Mouse (Mus musculus): ENCODE data around the gene Gpsm2. TPM values are rescaled to one million over a fixed set of nuclear protein-coding genes. Genes with fewer than 3 reads are reported as not detected.
"Not testable (repeated sequence)": the region's sequence is repeated elsewhere in the genome, so short reads cannot be mapped to it uniquely, and the experiment has no call there.

Gpsm2 gene
- polyA plus RNA-seq, 1 experiment from 2014 or later = 43.8 TPM

- peak; percentile 98 for ATAC-seq (ENCODE audit: low read depth)
- H3K27me3 ChIP-seq (ENCODE audit: control insufficient read depth, insufficient read depth, low read depth, low read length) = no peaks in the 10 kb centered on the region
- peak within 1 kb of the TSS; percentile 98 for H3K9ac ChIP-seq (ENCODE audit: low read length)
- peak within 1 kb of the TSS; percentile 93 for H3K4me3 ChIP-seq (ENCODE audit: low read length)
- peaks cover 12% of the 10 kb centered on the region for H3K4me1 ChIP-seq (replicated peaks; ENCODE audit: control insufficient read depth, insufficient read depth, low read length)
- H3K9me3 ChIP-seq (ENCODE audit: control insufficient read depth, low read length) = no peaks in the 10 kb centered on the region
- H3K36me3 ChIP-seq (ENCODE audit: control insufficient read depth, insufficient read depth, low read length) = no peaks in the 10 kb centered on the region
- H3K4me2 ChIP-seq (ENCODE audit: low read depth, low read length) = peak within 1 kb of the TSS; percentile 82
- WGBS = under 1% methylated on average over 56 of the region's 57 CpGs
- H3K27ac ChIP-seq (ENCODE audit: low read length) = peak within 1 kb of the TSS; percentile 86
Measured at GRCm38 (mm10) chr3:108653710-108654379, 68.3 kb downstream of the Gpsm2 start, which contains the start of gene Clcc1. Gene Clcc1 (plus strand): TSS chr3:108653913.

- H3K9ac ChIP-seq (ENCODE audit: low read length) = no peak overlapping the region; the same call in 1 of the 2 replicates
- WGBS = 16% methylated on average over 9 of the region's 9 CpGs
- peak overlapping the region; percentile 29 for H3K4me3 ChIP-seq (ENCODE audit: low read length)
- H3K9me3 ChIP-seq (ENCODE audit: control insufficient read depth, low read length) = no peaks in the 10 kb centered on the region
- peaks cover 12% of the 10 kb centered on the region for H3K4me1 ChIP-seq (replicated peaks; ENCODE audit: control insufficient read depth, insufficient read depth, low read length)
- peak overlapping the region; percentile 53 for H3K4me2 ChIP-seq (ENCODE audit: low read depth, low read length)
- no peaks in the 10 kb centered on the region for H3K36me3 ChIP-seq (ENCODE audit: control insufficient read depth, insufficient read depth, low read length)
- no peaks in the 10 kb centered on the region for H3K27me3 ChIP-seq (ENCODE audit: control insufficient read depth, insufficient read depth, low read depth, low read length)
- no peak overlapping the region for H3K27ac ChIP-seq (ENCODE audit: low read length)
- no peak for ATAC-seq (ENCODE audit: low read depth)
Measured at GRCm38 (mm10) chr3:108652866-108653642, 69.1 kb downstream of the Gpsm2 start.

DNA sequence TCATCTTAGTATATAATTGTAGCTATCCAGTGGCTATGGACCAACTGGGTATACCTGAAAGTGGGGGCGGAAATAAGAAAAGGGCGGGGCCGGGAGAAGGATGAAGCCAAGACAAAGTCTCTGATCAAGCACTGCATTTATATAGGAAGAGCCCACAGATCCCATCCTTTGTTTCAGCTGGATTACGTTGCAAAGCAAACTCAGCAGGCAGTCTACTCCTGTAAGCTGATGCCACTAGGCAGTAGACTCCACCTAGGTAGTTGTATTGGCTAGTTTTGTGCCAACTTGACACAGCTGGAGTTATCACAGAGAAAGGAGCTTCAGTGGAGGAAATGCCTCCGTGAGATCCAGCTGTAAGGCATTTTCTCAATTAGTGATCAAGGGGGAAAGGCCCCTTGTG is 74.4 kb downstream of the Gpsm2 start:
- not testable (repeated sequence) for H3K9ac ChIP-seq (ENCODE audit: low read length); H3K4me2 ChIP-seq (ENCODE audit: low read depth, low read length); H3K4me1 ChIP-seq (replicated peaks; ENCODE audit: control insufficient read depth, insufficient read depth, low read length); H3K27ac ChIP-seq (ENCODE audit: low read length); H3K27me3 ChIP-seq (ENCODE audit: control insufficient read depth, insufficient read depth, low read depth, low read length); ATAC-seq (ENCODE audit: low read depth); H3K9me3 ChIP-seq (ENCODE audit: control insufficient read depth, low read length); H3K36me3 ChIP-seq (ENCODE audit: control insufficient read depth, insufficient read depth, low read length); H3K4me3 ChIP-seq (ENCODE audit: low read length)
- 49% methylated on average over 5 of the region's 5 CpGs for WGBS

DNA sequence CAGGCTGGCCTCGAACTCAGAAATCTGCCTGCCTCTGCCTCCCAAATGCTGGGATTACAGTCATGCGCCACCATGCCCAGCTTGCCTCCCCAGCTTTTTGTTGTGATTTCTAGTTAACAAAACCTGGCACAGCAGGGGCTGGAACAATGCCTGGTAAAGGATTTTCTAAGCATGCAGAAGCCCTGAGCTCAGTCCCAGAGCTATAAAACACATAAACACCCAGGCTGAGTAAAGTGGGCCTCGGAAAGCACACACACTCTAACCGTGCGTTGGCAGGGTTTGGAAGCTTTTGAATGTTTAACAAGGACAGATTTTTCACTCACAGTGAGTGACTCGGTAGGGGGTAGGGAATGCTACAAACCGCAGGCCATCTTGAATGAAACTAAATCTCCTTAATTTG is 76.1 kb downstream of the Gpsm2 start:
- 59% methylated on average over 7 of the region's 7 CpGs for WGBS
- no peak overlapping the region for H3K4me3 ChIP-seq (ENCODE audit: low read length)
- no peaks in the 10 kb centered on the region for H3K9me3 ChIP-seq (ENCODE audit: control insufficient read depth, low read length)
- no peaks in the 10 kb centered on the region for H3K27me3 ChIP-seq (ENCODE audit: control insufficient read depth, insufficient read depth, low read depth, low read length)
- no peak overlapping the region for H3K9ac ChIP-seq (ENCODE audit: low read length)
- H3K4me1 ChIP-seq (replicated peaks; ENCODE audit: control insufficient read depth, insufficient read depth, low read length) = no peaks in the 10 kb centered on the region
- H3K4me2 ChIP-seq (ENCODE audit: low read depth, low read length) = no peak overlapping the region
- ATAC-seq (ENCODE audit: low read depth) = no peak
- no peaks in the 10 kb centered on the region; the same call in 1 of the 2 replicates for H3K36me3 ChIP-seq (ENCODE audit: control insufficient read depth, insufficient read depth, low read length)
- no peak overlapping the region for H3K27ac ChIP-seq (ENCODE audit: low read length)

- Histone ChIP-seq H3K9ac (ENCODE audit: low read length) (no peak overlapping the region), H3K4me3 (ENCODE audit: low read length) (no peak overlapping the region), H3K36me3 (ENCODE audit: control insufficient read depth, insufficient read depth, low read length) (no peaks in the 10 kb centered on the region; the same call in 1 of the 2 replicates), H3K4me1 (replicated peaks; ENCODE audit: control insufficient read depth, insufficient read depth, low read length) (no peaks in the 10 kb centered on the region), H3K27ac (ENCODE audit: low read length) (no peak overlapping the region), H3K4me2 (ENCODE audit: low read depth, low read length) (no peak overlapping the region), H3K9me3 (ENCODE audit: control insufficient read depth, low read length) (no peaks in the 10 kb centered on the region), H3K27me3 (ENCODE audit: control insufficient read depth, insufficient read depth, low read depth, low read length) (no peaks in the 10 kb centered on the region)
- ATAC-seq (ENCODE audit: low read depth) = no peak
- 92% methylated on average over 3 of the region's 3 CpGs for WGBS
Measured at GRCm38 (mm10) chr3:108644856-108645255, 77.3 kb downstream of the Gpsm2 start.

DNA sequence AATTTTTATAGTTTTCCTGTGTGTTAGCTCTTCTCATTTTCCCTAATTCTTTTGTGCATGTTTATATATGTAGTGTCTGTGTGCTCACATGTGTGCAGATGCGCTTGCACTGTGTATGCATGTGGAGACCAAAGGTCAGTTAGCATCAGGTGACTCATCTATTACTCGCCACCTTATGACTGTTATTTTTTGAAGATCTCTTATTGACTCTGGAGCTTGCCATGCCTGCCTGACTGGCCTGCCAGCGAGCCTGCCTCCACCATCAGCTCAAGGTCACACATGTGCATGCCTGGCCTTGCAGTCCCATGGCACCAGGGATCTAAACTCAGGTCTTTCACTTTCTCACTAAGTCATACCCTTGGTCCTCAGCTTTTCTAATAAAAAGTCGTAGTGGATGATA is 81.1 kb downstream of the Gpsm2 start:
- Histone ChIP-seq H3K9ac (ENCODE audit: low read length) (no peak overlapping the region), H3K36me3 (ENCODE audit: control insufficient read depth, insufficient read depth, low read length) (no peaks in the 10 kb centered on the region; the same call in none of the 2 replicates), H3K4me2 (ENCODE audit: low read depth, low read length) (no peak overlapping the region), H3K4me1 (replicated peaks; ENCODE audit: control insufficient read depth, insufficient read depth, low read length) (no peaks in the 10 kb centered on the region), H3K9me3 (ENCODE audit: control insufficient read depth, low read length) (no peaks in the 10 kb centered on the region), H3K4me3 (ENCODE audit: low read length) (no peak overlapping the region), H3K27me3 (ENCODE audit: control insufficient read depth, insufficient read depth, low read depth, low read length) (no peaks in the 10 kb centered on the region), H3K27ac (ENCODE audit: low read length) (no peak overlapping the region)
- no peak for ATAC-seq (ENCODE audit: low read depth)
- 71% methylated on average over 4 of the region's 4 CpGs for WGBS

- no peak overlapping the region for H3K4me2 ChIP-seq (ENCODE audit: low read depth, low read length)
- no peaks in the 10 kb centered on the region for H3K4me1 ChIP-seq (replicated peaks; ENCODE audit: control insufficient read depth, insufficient read depth, low read length)
- H3K9me3 ChIP-seq (ENCODE audit: control insufficient read depth, low read length) = no peaks in the 10 kb centered on the region
- H3K4me3 ChIP-seq (ENCODE audit: low read length) = no peak overlapping the region
- H3K27me3 ChIP-seq (ENCODE audit: control insufficient read depth, insufficient read depth, low read depth, low read length) = no peaks in the 10 kb centered on the region
- WGBS = 69% methylated on average over 4 of the region's 4 CpGs
- H3K9ac ChIP-seq (ENCODE audit: low read length) = no peak overlapping the region
- H3K27ac ChIP-seq (ENCODE audit: low read length) = no peak overlapping the region
- no peaks in the 10 kb centered on the region; the same call in none of the 2 replicates for H3K36me3 ChIP-seq (ENCODE audit: control insufficient read depth, insufficient read depth, low read length)
- ATAC-seq (ENCODE audit: low read depth) = no peak
Measured at GRCm38 (mm10) chr3:108639412-108639811, 82.7 kb downstream of the Gpsm2 start.

DNA sequence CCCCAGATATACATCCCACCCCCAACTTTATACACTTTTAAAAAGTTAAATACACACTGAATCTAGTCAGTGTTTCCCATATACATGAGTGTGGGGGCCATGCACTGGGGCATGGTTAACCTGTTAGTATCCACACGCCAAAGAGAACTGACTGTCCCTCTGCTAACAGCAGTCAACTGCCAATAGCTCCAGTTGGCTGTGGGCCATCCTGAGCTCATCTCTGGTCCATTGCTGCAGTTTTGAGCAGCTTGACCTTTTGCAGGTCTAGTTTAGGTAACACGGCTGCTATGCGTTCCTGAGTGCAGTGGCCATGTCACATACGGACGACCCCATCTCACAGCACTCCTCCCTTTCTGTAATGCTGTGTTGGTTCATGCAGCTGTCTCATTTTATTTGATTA is 87.3 kb downstream of the Gpsm2 start:
- H3K9me3 ChIP-seq (ENCODE audit: control insufficient read depth, low read length) = no peaks in the 10 kb centered on the region
- no peak for ATAC-seq (ENCODE audit: low read depth)

More for the DNA sequence above, 87.3 kb downstream of the Gpsm2 start:
- no peak overlapping the region for H3K4me3 ChIP-seq (ENCODE audit: low read length)
- no peak overlapping the region for H3K4me2 ChIP-seq (ENCODE audit: low read depth, low read length)
- H3K27ac ChIP-seq (ENCODE audit: low read length) = no peak overlapping the region
- 61% methylated on average over 5 of the region's 5 CpGs for WGBS
- H3K27me3 ChIP-seq (ENCODE audit: control insufficient read depth, insufficient read depth, low read depth, low read length) = no peaks in the 10 kb centered on the region
- H3K9ac ChIP-seq (ENCODE audit: low read length) = no peak overlapping the region
- H3K36me3 ChIP-seq (ENCODE audit: control insufficient read depth, insufficient read depth, low read length) = no peaks in the 10 kb centered on the region; the same call in 1 of the 2 replicates
- no peaks in the 10 kb centered on the region for H3K4me1 ChIP-seq (replicated peaks; ENCODE audit: control insufficient read depth, insufficient read depth, low read length)
